Comparison of ENCODE assay signal across 26 mouse cellular contexts in genomic region chr6:52410711-52411110, GRCm38 (mm10).
DNase-seq lines count a peak whose midpoint lies in the region; ATAC-seq and TF ChIP-seq lines count a peak whose summit lies in the region.
"Had no signal": no experiment of that assay in that cellular context is flagged by ENCODE, and none has a peak within 500 bp of the region (broad histone marks: within the 10 kb centered on the region; RNA-seq: fewer than 3 reads in every experiment).

No protein-coding gene starts in this region.

- no peaks in the 10 kb centered on the region for H3K9me3 ChIP-seq in embryonic facial prominence, embryonic 13.5 days
- no peaks in the 10 kb centered on the region for H3K9me3 ChIP-seq in embryonic facial prominence, embryonic 10.5 days
- H3K9me3 ChIP-seq in limb, embryonic 14.5 days (ENCODE audit: control insufficient read depth, low read length): peaks cover 4% of the 10 kb centered on the region; the same call in 1 of the 2 replicates
- no peaks in the 10 kb centered on the region for H3K9me3 ChIP-seq in limb, embryonic 10.5 days (replicated peaks)
- H3K9me3 ChIP-seq in intestine, embryonic 16.5 days (ENCODE audit: control insufficient read depth, low read length): no peaks in the 10 kb centered on the region
- no peaks in the 10 kb centered on the region for H3K9me3 ChIP-seq in forebrain, embryonic 14.5 days (replicated peaks; ENCODE audit: control insufficient read depth, low read length)
- H3K9me3 ChIP-seq: embryonic facial prominence, embryonic 12.5 days; forebrain, embryonic 13.5 days; heart, embryonic 10.5 days; heart, embryonic 15.5 days; limb, embryonic 12.5 days had no signal

- H3K4me2 ChIP-seq in embryonic facial prominence, embryonic 13.5 days: no peak overlapping the region
- no peak overlapping the region for H3K4me2 ChIP-seq in limb, embryonic 14.5 days (replicated peaks; ENCODE audit: low read depth, low read length, severe bottlenecking)
- no peak overlapping the region for H3K4me2 ChIP-seq in intestine, embryonic 16.5 days (ENCODE audit: low read depth, low read length)
- no peak overlapping the region for H3K4me2 ChIP-seq in forebrain, embryonic 14.5 days (ENCODE audit: low read length)
- H3K4me2 ChIP-seq: embryonic facial prominence, embryonic 12.5 days; forebrain, embryonic 13.5 days; heart, embryonic 15.5 days; limb, embryonic 12.5 days; liver, embryonic 11.5 days had no signal

- no peak for TF ChIP-seq POLR2A in limb, embryonic 14.5 days (IDR thresholded peaks at IDR 0.05; ENCODE audit: borderline replicate concordance, extremely low read depth, insufficient read depth, insufficient read length)

- H3K36me3 ChIP-seq in embryonic facial prominence, embryonic 13.5 days: no peaks in the 10 kb centered on the region
- H3K36me3 ChIP-seq in embryonic facial prominence, embryonic 10.5 days (replicated peaks): no peaks in the 10 kb centered on the region
- H3K36me3 ChIP-seq in limb, embryonic 14.5 days (ENCODE audit: control insufficient read depth, insufficient read depth, low read length): no peaks in the 10 kb centered on the region
- no peaks in the 10 kb centered on the region for H3K36me3 ChIP-seq in limb, embryonic 10.5 days
- H3K36me3 ChIP-seq in intestine, embryonic 16.5 days (ENCODE audit: control insufficient read depth, insufficient read depth, low read length): no peaks in the 10 kb centered on the region
- H3K36me3 ChIP-seq in forebrain, embryonic 14.5 days (ENCODE audit: control insufficient read depth, insufficient read depth, low read length): no peaks in the 10 kb centered on the region
- H3K36me3 ChIP-seq: embryonic facial prominence, embryonic 12.5 days; heart, embryonic 10.5 days; heart, embryonic 15.5 days; limb, embryonic 12.5 days had no signal

- no peak for DNase-seq in embryonic facial prominence, embryonic 10.5 days (ENCODE audit: low spot score)
- DNase-seq in limb, embryonic 14.5 days (ENCODE audit: low spot score): peak; percentile 36
- DNase-seq in limb, embryonic 10.5 days (ENCODE audit: low spot score): no peak
- no peak for DNase-seq in forebrain, embryonic 14.5 days (ENCODE audit: low spot score)
- DNase-seq in thymus, postnatal 25 days: no peak
- DNase-seq: cerebellum, adult 8-10 months; cerebellum, postnatal 36 days; gastrocnemius, postnatal 14 days; kidney, adult 11 months; kidney, postnatal 10 days; right cerebral cortex, adult 18-20 months; right cerebral cortex, postnatal 4 days had no signal

- 38% methylated on average over 5 of the region's 5 CpGs for WGBS in embryonic facial prominence, embryonic 13.5 days
- 85% methylated on average over 5 of the region's 5 CpGs for WGBS in embryonic facial prominence, embryonic 10.5 days
- 35% methylated on average over 5 of the region's 5 CpGs for WGBS in limb, embryonic 14.5 days
- 85% methylated on average over 5 of the region's 5 CpGs for WGBS in limb, embryonic 10.5 days
- 51% methylated on average over 5 of the region's 5 CpGs for WGBS in intestine, embryonic 16.5 days
- 86% methylated on average over 5 of the region's 5 CpGs for WGBS in forebrain, embryonic 14.5 days

- no peak overlapping the region for H3K9ac ChIP-seq in embryonic facial prominence, embryonic 13.5 days
- H3K9ac ChIP-seq in limb, embryonic 14.5 days (ENCODE audit: low read depth, low read length, severe bottlenecking): no peak overlapping the region
- no peak overlapping the region for H3K9ac ChIP-seq in intestine, embryonic 16.5 days (ENCODE audit: low read depth, low read length)
- no peak overlapping the region for H3K9ac ChIP-seq in forebrain, embryonic 14.5 days (ENCODE audit: low read length)
- H3K9ac ChIP-seq: embryonic facial prominence, embryonic 12.5 days; forebrain, embryonic 13.5 days; heart, embryonic 15.5 days; limb, embryonic 12.5 days had no signal

- H3K27me3 ChIP-seq in embryonic facial prominence, embryonic 13.5 days: no peaks in the 10 kb centered on the region
- no peaks in the 10 kb centered on the region; the same call in 1 of the 2 replicates for H3K27me3 ChIP-seq in embryonic facial prominence, embryonic 10.5 days (replicated peaks; ENCODE audit: low read depth, poor library complexity, severe bottlenecking)
- no peaks in the 10 kb centered on the region for H3K27me3 ChIP-seq in limb, embryonic 14.5 days (ENCODE audit: control insufficient read depth, insufficient read depth, low read length)
- no peaks in the 10 kb centered on the region; the same call in 1 of the 2 replicates for H3K27me3 ChIP-seq in limb, embryonic 10.5 days (ENCODE audit: low read depth, poor library complexity, severe bottlenecking)
- no peaks in the 10 kb centered on the region for H3K27me3 ChIP-seq in intestine, embryonic 16.5 days (replicated peaks; ENCODE audit: control insufficient read depth, insufficient read depth, low read length)
- H3K27me3 ChIP-seq in forebrain, embryonic 14.5 days (replicated peaks; ENCODE audit: control insufficient read depth, insufficient read depth, low read length): no peaks in the 10 kb centered on the region
- H3K27me3 ChIP-seq: CH12.LX; embryonic facial prominence, embryonic 12.5 days; forebrain, embryonic 13.5 days; heart, embryonic 15.5 days; limb, embryonic 12.5 days had no signal

- H3K4me3 ChIP-seq in embryonic facial prominence, embryonic 13.5 days: no peak overlapping the region
- H3K4me3 ChIP-seq in embryonic facial prominence, embryonic 10.5 days: no peak overlapping the region
- H3K4me3 ChIP-seq in limb, embryonic 14.5 days (replicated peaks; ENCODE audit: low read length): no peak overlapping the region
- H3K4me3 ChIP-seq in limb, embryonic 10.5 days: no peak overlapping the region
- H3K4me3 ChIP-seq in brown adipose tissue, adult 24 weeks (ENCODE audit: insufficient read depth, low read depth, low read length): no peak overlapping the region
- H3K4me3 ChIP-seq in intestine, embryonic 16.5 days (ENCODE audit: low read length): no peak overlapping the region
- H3K4me3 ChIP-seq in forebrain, embryonic 14.5 days (ENCODE audit: low read depth, low read length): no peak overlapping the region
- H3K4me3 ChIP-seq: embryonic facial prominence, embryonic 12.5 days; forebrain, embryonic 13.5 days; heart, embryonic 10.5 days; heart, embryonic 15.5 days; limb, embryonic 12.5 days had no signal

- no peak for ATAC-seq in embryonic facial prominence, embryonic 13.5 days (ENCODE audit: insufficient number of reproducible peaks, insufficient read depth, low FRiP score, low TSS enrichment, low read depth)
- 0 out of 2 replicates have a peak, but pooled peaks have one; percentile 34 for ATAC-seq in limb, embryonic 14.5 days (ENCODE audit: low FRiP score, low read depth)
- ATAC-seq in intestine, embryonic 16.5 days: no peak
- ATAC-seq in forebrain, embryonic 14.5 days: no peak
- ATAC-seq: activated CD4-positive, CD25-positive, alpha-beta regulatory T cell, adult 4 months; forebrain, embryonic 13.5 days; hindbrain, embryonic 16.5 days; midbrain, embryonic 16.5 days had no signal

- H3K27ac ChIP-seq in embryonic facial prominence, embryonic 13.5 days: peak overlapping the region; percentile 16
- no peak overlapping the region for H3K27ac ChIP-seq in embryonic facial prominence, embryonic 10.5 days (replicated peaks)
- H3K27ac ChIP-seq in limb, embryonic 14.5 days (replicated peaks; ENCODE audit: low read depth, low read length): no peak overlapping the region
- H3K27ac ChIP-seq in limb, embryonic 10.5 days: no peak overlapping the region
- H3K27ac ChIP-seq in brown adipose tissue, adult 24 weeks (replicated peaks; ENCODE audit: low read depth, low read length): peak overlapping the region; percentile 93
- peak overlapping the region; percentile 17; the same call in 1 of the 2 replicates for H3K27ac ChIP-seq in intestine, embryonic 16.5 days (ENCODE audit: low read length)
- H3K27ac ChIP-seq in forebrain, embryonic 14.5 days (ENCODE audit: low read depth, low read length): no peak overlapping the region
- H3K27ac ChIP-seq: embryonic facial prominence, embryonic 12.5 days; forebrain, embryonic 13.5 days; heart, embryonic 10.5 days; heart, embryonic 15.5 days; limb, embryonic 12.5 days; macrophage had no signal

- peaks cover 10% of the 10 kb centered on the region; the same call in 1 of the 2 replicates for H3K4me1 ChIP-seq in embryonic facial prominence, embryonic 13.5 days
- H3K4me1 ChIP-seq in embryonic facial prominence, embryonic 10.5 days: peaks cover 3% of the 10 kb centered on the region; the same call in 1 of the 2 replicates
- peaks cover 7% of the 10 kb centered on the region for H3K4me1 ChIP-seq in limb, embryonic 14.5 days (ENCODE audit: control insufficient read depth, insufficient read depth, low read length)
- H3K4me1 ChIP-seq in limb, embryonic 10.5 days: no peaks in the 10 kb centered on the region
- H3K4me1 ChIP-seq in brown adipose tissue, adult 24 weeks (ENCODE audit: control insufficient read depth, insufficient read depth, insufficient read length, low read length): peaks cover 11% of the 10 kb centered on the region
- H3K4me1 ChIP-seq in intestine, embryonic 16.5 days (ENCODE audit: control insufficient read depth, insufficient read depth, low read length): no peaks in the 10 kb centered on the region
- H3K4me1 ChIP-seq in forebrain, embryonic 14.5 days (ENCODE audit: control insufficient read depth, insufficient read depth, low read length): no peaks in the 10 kb centered on the region
- H3K4me1 ChIP-seq: embryonic facial prominence, embryonic 12.5 days; forebrain, embryonic 13.5 days; heart, embryonic 10.5 days; heart, embryonic 15.5 days had no signal

Comparison
In these comparisons a context has a peak if more than half of its experiments do, and no peak if none do; other contexts are left out.
1. H3K27ac ChIP-seq: peak in embryonic facial prominence, embryonic 13.5 days (single experiment), brown adipose tissue, adult 24 weeks (single experiment) and intestine, embryonic 16.5 days (single experiment); none in embryonic facial prominence, embryonic 10.5 days (single experiment), limb, embryonic 14.5 days (single experiment), limb, embryonic 10.5 days (single experiment) and forebrain, embryonic 14.5 days (single experiment).